Mouse (Mus musculus) megakaryocyte, embryonic 14.5 days (primary cell): ENCODE measurements around the gene Hnrnpk.

ENCODE experiments used
- FLI1 ChIP-seq: IDR thresholded peaks from 2 replicates; pipeline ENCODE4 v1.6.1; 2012; ENCODE audit warnings: low read length, inconsistent platforms, mixed read lengths
- GATA1 ChIP-seq: IDR thresholded peaks from 3 replicates; pipeline ENCODE4 v1.6.1; 2012; ENCODE audit warnings: mixed read lengths, low read length, inconsistent platforms, borderline replicate concordance

DNA sequence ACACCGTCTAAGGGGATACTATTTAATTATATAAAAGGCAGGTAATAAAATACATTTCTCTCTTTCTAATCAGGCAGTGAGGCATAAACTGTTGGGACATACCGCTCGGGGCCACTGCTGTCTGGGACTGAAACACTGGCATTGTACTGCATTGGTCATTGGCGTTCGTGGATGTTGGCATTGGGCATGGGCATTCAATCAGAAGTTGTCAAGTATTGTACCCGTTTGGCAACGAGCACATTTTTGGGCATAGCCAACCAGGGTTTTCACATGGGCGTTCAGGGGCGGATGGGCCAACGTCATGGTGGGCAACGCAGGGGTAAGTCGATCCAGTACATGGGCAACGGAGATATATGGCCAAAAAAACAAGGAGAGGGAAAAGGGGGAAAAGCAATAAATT is 5.5 kb downstream of the Hnrnpk start:
- TF ChIP-seq GATA1 = no peak
- no peak for TF ChIP-seq FLI1
